Mouse (Mus musculus) embryonic facial prominence, embryonic 10.5 days (tissue): ENCODE data around the gene Rasal1. TPM values are rescaled to one million over a fixed set of nuclear protein-coding genes. Genes with fewer than 3 reads are reported as not detected.

Experiments used
- DNase-seq: peaks from one replicate; pipeline ENCODE4 v3.0.0-alpha.2; 2017; ENCODE audit warnings: low spot score
- H3K27ac ChIP-seq: fragments of 300-500 bp; sonication (generic); replicated peaks from 2 replicates; pipeline ENCODE4 v1.5.1; 2016; ENCODE audit warnings: mild to moderate bottlenecking
- H3K27me3 ChIP-seq: fragments of 300-500 bp; sonication (generic); replicated peaks from 2 replicates; pipeline ENCODE4 v1.6.1; 2016; ENCODE audit warnings: low read depth, mild to moderate bottlenecking; ENCODE audit not compliant: poor library complexity, severe bottlenecking
- H3K36me3 ChIP-seq: fragments of 300-500 bp; sonication (generic); replicated peaks from 2 replicates; pipeline ENCODE4 v1.6.1; 2016; ENCODE audit warnings: mild to moderate bottlenecking, moderate library complexity
- H3K4me1 ChIP-seq: fragments of 300-500 bp; sonication (generic); 2 replicates; pipeline ENCODE4 v1.6.1; 2016
- H3K4me3 ChIP-seq: fragments of 300-500 bp; sonication (generic); 2 replicates; pipeline ENCODE4 v1.5.1; 2016; ENCODE audit warnings: mild to moderate bottlenecking, moderate library complexity
- H3K9me3 ChIP-seq: fragments of 300-500 bp; sonication (generic); 2 replicates; pipeline ENCODE4 v1.6.1; 2016; ENCODE audit warnings: mild to moderate bottlenecking
- WGBS: fragments of 180-500 bp; shearing (Covaris S2); methylation state at CpG from one replicate; pipeline ENCODE4 v1.1.7; 2016; 5-methylcytosine and 5-hydroxymethylcytosine counted together
- polyA plus RNA-seq: library from polyadenylated mRNA; unstranded; fragments of >200 nt; fragmentation: Nextera tagmentation; extraction: Ambion mirVana; gene quantifications from 2 replicates; pipeline ENCODE4 v1.2.1, GENCODE M21; 2016

Rasal1 gene
- 0.07 and 0.14 TPM in 2 replicates for polyA plus RNA-seq

DNA sequence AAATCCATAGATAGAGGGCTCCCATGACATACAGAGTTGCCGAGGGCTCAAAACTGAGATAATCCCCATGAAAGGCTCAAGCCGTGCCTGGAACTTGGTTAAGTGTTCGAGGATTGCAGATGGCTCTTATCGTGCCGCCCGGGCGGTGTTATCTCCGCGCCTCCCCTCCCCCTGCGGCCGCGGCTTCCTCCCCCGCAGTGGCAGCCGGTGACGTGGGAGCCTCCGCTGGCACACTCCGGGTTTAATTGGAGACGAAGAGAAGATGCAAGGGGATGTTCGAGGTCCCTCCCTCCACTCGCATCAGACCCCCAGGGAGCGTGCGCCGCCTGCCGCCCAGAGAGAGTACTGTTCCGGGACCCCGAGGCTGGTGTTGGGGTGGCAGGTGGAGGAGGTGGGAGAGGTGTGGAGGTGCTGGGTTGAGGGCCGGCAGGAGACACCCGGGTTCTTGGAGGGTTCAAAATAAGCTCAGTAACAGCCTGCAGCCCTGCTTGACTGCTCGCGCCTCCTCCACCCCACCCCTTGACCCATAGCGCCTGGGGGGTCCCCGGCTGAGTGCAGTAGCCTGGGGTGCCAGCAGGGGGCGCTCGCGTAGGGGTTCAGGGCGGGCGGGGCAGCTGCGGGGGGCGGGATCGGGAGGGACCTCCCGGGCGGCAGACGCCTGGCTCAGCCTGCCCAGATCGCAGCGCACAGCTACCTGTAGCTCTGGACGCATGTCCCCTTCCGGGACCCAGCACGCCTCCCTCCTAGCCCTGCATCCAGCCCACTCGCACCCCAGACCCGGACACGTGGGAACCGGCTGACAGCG is at the start of gene Rasal1:
TSS of gene Rasal1 (plus strand) at position 244 of the 805 bp plus-strand sequence.
- H3K9me3 ChIP-seq, result no peaks in the 10 kb centered on the region
- peak; percentile 66 for DNase-seq
- H3K27me3 ChIP-seq, result peaks cover 73% of the 10 kb centered on the region
- WGBS, result 1% methylated on average over 53 of the region's 53 CpGs
- H3K4me3 ChIP-seq, result peak within 1 kb of the TSS; percentile 45
- no peaks in the 10 kb centered on the region for H3K36me3 ChIP-seq
- H3K27ac ChIP-seq, result no peak within 1 kb of the TSS
- peaks cover 17% of the 10 kb centered on the region for H3K4me1 ChIP-seq

DNA sequence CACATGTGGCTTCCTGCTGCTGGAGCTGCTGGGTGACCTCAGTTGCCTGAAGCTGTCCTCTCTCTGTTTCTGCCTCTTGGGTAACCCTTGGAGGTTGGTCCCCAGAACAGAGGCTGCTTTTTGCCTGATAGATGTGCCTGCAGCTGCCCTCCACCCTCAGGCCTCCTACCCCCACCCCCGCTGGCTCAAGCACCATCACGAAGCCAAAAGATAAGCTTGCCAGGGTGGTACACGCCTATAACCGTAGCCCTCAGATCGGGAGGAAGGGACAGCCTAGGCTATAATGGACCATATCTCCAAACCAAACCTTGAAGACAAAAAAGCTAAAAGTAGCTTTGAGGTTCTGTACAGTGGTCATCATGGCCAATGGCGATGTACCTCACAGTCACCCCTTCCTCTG is 49.0 kb upstream of the Rasal1 start:
- no peaks in the 10 kb centered on the region for H3K27me3 ChIP-seq
- whole genome bisulfite sequencing, result 92% methylated on average over 6 of the region's 6 CpGs
- H3K4me1 ChIP-seq, result peaks cover 7% of the 10 kb centered on the region
- no peak overlapping the region for H3K4me3 ChIP-seq
- H3K9me3 ChIP-seq, result no peaks in the 10 kb centered on the region
- no peak for DNase-seq
- H3K27ac ChIP-seq, result no peak overlapping the region
- no peaks in the 10 kb centered on the region for H3K36me3 ChIP-seq

DNA sequence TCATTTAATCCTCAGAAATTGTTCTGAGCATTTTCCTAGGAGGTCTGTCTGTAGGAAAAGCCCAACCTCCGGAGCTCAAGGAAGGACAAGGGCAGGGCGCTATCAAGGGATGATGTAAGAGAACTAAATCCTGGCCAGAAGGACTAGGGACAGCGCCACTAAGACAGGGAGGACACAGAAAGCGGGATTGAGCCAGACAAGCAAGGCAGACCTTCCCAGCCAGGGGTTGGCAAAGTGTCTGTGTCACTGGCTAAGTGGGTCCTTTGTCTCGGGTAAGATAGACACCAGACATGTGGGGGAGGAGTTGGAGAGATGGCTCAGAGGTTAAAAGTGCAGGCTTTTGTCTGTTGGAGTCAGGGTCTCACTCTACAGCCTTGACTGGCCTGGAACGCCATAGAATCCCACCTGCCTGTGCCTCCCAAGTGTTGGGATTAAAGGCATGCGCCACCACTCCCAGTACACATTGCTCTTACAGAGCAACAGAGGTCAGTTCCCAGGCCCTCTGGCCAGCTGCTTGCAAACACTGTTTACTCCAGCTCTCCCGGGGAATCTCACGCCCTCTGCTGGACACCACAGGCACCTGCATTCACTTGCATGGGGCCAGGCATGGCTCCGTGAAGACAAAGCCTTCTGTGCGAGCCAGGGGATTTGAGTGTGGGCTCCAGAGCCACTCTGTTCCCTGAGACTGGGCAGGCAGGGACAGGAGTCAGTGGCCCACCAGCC is 47.5 kb upstream of the Rasal1 start:
- WGBS, result 61% methylated on average over 11 of the region's 11 CpGs
- H3K27me3 ChIP-seq, result no peaks in the 10 kb centered on the region
- no peaks in the 10 kb centered on the region for H3K9me3 ChIP-seq
- no peak overlapping the region for H3K4me3 ChIP-seq
- DNase-seq, result peak; percentile 61
- peak overlapping the region; percentile 48 for H3K27ac ChIP-seq
- H3K36me3 ChIP-seq, result no peaks in the 10 kb centered on the region
- H3K4me1 ChIP-seq, result peaks cover 15% of the 10 kb centered on the region

DNA sequence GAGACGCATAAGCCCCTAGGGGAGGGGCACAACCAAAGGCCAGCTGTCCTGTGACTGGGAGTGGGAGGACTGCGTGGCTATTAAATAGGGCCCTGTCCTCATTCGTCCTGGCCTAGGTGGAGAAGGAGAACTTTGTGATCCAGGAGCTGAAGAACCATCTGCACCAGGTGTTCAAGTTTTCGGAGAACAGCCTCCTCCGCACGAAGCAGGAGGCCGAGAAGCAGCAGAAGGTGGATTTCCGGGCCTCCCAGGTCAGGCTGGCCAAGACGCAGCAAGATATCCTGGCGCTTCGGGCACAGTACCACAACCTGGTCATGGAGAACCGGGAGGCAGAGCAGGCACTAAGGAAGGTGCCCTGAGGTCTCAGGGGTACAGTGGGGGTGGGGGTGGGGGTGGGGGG is 46.4 kb upstream of the Rasal1 start:
- peaks cover 15% of the 10 kb centered on the region for H3K4me1 ChIP-seq
- DNase-seq, result no peak
- H3K27ac ChIP-seq, result no peak overlapping the region
- H3K27me3 ChIP-seq, result no peaks in the 10 kb centered on the region
- no peaks in the 10 kb centered on the region for H3K9me3 ChIP-seq
- H3K36me3 ChIP-seq, result no peaks in the 10 kb centered on the region; the same call in 1 of the 2 replicates
- WGBS, result 88% methylated on average over 12 of the region's 12 CpGs
- no peak overlapping the region for H3K4me3 ChIP-seq

DNA sequence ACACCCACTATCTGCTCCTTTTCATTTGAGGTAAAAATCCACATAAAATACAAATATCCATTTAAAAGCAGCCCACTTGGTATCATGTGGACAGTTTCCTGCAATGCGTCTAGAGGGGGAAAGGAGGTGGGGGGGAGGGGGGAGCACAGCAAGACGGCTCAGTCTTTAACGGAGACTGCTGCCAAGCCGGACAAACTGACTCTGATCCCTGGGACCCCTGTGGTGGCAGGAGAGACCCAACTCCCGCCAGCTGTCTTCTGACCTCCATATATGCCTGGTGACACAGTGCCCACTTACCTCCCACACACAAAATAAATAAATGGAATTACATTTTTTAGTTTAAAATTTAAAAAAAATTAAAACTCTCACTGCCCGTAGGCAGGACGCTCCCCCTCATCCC is 45.1 kb upstream of the Rasal1 start:
- 67% methylated on average over 7 of the region's 7 CpGs for WGBS
- Histone ChIP-seq H3K9me3 (no peaks in the 10 kb centered on the region), H3K36me3 (peaks cover 7% of the 10 kb centered on the region), H3K4me1 (peaks cover 15% of the 10 kb centered on the region), H3K4me3 (no peak overlapping the region), H3K27ac (no peak overlapping the region), H3K27me3 (no peaks in the 10 kb centered on the region)
- no peak for DNase-seq

DNA sequence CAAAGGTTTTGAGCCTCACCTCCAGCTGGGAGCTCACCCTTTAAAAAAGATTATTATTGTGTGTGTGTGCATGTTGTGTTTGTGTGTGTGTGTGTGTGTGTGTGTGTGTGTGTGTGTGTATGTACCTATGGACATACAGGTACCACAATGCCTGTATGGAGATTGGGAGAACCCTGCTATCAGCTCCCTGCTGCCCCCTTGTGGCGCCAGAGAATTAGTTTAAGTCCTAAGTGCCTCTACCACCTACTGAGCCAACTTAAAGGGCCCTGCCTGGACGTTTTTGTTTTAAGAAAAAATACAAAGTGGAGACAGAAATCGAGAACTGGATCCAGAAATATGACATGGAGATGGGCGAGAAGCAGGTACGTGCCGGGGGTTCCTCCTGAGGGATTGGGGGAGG is 43.8 kb upstream of the Rasal1 start:
- H3K4me1 ChIP-seq, result peaks cover 15% of the 10 kb centered on the region
- peak; percentile 89 for DNase-seq
- peaks cover 20% of the 10 kb centered on the region for H3K36me3 ChIP-seq
- peak overlapping the region; percentile 56 for H3K4me3 ChIP-seq
- peak overlapping the region; percentile 71 for H3K27ac ChIP-seq
- H3K27me3 ChIP-seq, result no peaks in the 10 kb centered on the region
- 2% methylated on average over 6 of the region's 6 CpGs for WGBS
- H3K9me3 ChIP-seq, result no peaks in the 10 kb centered on the region

DNA sequence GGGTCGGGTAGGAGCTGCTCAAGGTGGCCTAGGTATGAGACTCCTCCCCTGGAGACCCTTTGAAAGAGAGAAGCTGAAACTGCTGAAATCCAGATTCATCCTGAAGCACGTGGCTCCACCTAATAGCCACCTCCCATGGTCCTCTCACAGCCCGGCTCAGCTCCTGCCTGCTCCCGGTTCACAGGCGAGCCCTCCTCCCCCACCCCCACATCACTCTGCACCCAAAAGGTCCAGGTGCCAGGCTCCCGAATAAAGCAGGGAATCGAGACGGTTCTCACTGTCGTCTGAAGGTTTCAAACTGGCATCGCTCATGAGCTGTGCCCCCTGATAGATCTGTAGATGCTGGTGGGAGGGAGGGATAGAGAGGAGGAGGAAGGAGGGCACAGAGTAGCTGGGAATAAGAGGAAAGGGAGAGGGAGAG is 43.4 kb upstream of the Rasal1 start:
- peaks cover 15% of the 10 kb centered on the region for H3K4me1 ChIP-seq
- WGBS, result 5% methylated on average over 10 of the region's 10 CpGs
- DNase-seq, result no peak
- H3K36me3 ChIP-seq, result peaks cover 24% of the 10 kb centered on the region
- peak overlapping the region; percentile 71 for H3K27ac ChIP-seq
- H3K9me3 ChIP-seq, result no peaks in the 10 kb centered on the region
- no peaks in the 10 kb centered on the region for H3K27me3 ChIP-seq
- H3K4me3 ChIP-seq, result peak overlapping the region; percentile 56

DNA sequence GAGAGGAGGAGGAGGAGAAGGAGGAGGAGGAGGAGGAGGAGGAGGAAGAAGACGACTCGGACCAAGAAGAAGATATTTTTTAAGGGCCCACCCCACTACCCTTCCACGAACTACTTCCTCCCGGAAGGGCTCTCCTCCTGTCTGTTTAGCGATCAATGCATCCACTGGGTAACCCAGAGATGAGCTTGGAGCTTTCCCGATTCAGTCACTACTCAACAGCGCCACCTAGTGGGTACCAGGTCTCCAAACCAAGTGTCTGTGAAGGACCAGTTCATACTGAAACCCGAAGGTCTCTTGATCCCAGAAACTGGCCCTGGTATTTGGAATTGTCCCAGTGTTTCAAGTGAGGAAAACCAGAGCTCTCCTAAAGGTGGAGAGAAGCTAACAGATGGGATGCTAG is 42.9 kb upstream of the Rasal1 start:
- Histone ChIP-seq H3K27me3 (no peaks in the 10 kb centered on the region), H3K36me3 (peaks cover 24% of the 10 kb centered on the region), H3K9me3 (no peaks in the 10 kb centered on the region), H3K4me1 (peaks cover 15% of the 10 kb centered on the region), H3K27ac (peak overlapping the region; percentile 71), H3K4me3 (peak overlapping the region; percentile 56)
- DNase-seq, result peak; percentile 92
- 4% methylated on average over 8 of the region's 8 CpGs for WGBS

DNA sequence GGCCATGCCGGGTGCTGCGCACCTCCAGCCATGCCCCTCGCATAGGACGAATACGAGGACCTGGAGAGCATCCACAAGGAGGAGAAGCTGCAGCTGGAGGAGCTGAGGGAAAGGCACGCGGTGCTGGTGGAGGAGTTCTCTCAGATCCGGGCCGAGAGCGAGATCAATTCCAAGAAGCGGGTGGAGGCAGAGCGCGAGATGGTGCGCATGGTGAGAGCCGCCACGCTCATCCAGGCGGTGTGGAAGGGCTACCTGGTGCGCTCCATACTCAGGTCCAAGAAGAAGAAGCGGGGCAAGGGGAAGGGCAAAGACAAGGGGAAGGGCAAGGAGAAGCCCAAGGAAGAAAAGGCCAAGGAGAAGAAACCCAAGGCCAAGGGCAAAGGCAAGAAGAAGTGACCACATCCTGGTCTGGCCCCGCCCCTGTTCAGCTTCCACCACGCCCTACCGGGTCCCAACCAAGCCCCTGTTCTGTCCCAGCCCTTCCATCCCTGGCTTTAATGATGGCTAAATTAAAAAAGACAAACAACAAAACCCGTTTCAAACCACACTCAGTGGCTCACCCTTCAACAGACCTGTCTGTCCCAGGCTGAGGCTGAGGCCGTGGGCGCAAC is 41.9 kb upstream of the Rasal1 start:
- Histone ChIP-seq H3K4me1 (peaks cover 18% of the 10 kb centered on the region), H3K27me3 (no peaks in the 10 kb centered on the region), H3K4me3 (no peak overlapping the region), H3K27ac (no peak overlapping the region), H3K36me3 (peaks cover 27% of the 10 kb centered on the region), H3K9me3 (no peaks in the 10 kb centered on the region)
- 69% methylated on average over 25 of the region's 25 CpGs for WGBS
- DNase-seq, result no peak

DNA sequence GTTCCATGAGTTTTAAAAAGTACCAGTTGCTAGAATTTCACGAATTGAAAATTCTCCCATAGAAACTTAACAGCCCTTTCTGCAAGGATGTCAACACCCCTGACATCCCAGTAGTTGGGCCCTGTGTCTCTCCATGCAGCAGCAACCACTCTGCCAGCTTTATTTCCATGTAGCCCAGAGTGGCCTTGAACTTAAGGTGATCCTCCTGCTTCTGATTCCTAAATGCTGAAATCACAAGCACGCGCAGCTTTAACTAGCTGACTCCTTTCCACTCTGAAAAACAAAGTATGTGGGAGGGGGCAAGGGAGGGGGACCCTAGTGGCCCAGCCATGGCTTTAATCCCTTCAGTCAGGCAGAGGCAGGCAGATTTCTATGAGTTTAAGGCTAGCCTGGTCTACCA is 41.3 kb upstream of the Rasal1 start:
- no peaks in the 10 kb centered on the region for H3K27me3 ChIP-seq
- WGBS, result 82% methylated on average over 3 of the region's 3 CpGs
- peaks cover 22% of the 10 kb centered on the region for H3K4me1 ChIP-seq
- DNase-seq, result no peak
- H3K4me3 ChIP-seq, result no peak overlapping the region
- H3K9me3 ChIP-seq, result no peaks in the 10 kb centered on the region
- H3K27ac ChIP-seq, result no peak overlapping the region
- H3K36me3 ChIP-seq, result peaks cover 27% of the 10 kb centered on the region

DNA sequence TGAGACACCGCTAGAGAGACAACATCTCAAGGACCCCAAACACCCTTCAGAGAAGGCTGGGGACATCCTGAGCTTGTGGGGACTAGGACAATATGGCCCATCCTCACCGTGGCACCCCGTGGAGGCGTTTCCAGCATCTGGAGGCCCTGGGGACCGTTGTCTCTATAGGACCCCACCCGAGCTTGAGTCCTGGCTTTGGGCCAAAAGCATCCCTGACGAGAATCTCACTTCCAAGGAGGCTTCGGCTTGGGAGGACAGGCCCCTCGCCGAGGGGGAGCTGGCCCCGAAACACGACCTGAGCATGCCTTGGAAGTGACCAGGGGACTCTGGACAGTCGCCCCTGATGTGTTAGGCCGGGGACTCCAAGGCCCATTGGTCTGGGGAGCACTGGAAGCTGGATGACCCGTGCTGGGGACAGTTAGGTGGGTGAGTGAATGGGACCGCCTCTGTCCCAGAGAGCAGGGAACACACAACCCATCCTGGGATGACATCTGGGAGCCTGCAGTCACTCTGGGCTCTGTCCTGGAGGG is 39.3 kb upstream of the Rasal1 start:
- Histone ChIP-seq H3K4me3 (no peak overlapping the region), H3K4me1 (peaks cover 27% of the 10 kb centered on the region), H3K9me3 (no peaks in the 10 kb centered on the region), H3K36me3 (peaks cover 27% of the 10 kb centered on the region), H3K27me3 (no peaks in the 10 kb centered on the region), H3K27ac (no peak overlapping the region)
- WGBS, result 87% methylated on average over 16 of the region's 16 CpGs
- DNase-seq, result no peak

DNA sequence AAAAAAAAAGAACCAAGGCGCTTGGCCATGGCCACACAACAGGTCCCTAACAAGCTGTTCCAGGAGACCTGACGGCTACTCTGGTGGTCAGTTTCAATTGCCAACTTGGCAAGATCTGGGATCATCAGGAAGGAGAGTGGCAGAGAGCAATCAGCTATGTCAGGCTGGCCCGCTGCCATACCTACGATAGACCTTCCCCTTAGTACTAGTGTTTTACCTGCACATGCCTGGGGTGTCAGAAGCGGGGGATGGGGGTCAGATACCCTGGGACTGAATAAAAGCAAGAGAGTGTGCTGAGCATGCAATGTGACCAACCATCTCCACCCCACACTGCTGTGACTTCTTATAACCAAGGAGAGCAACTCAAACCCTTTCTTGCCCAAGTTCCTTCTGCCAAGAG is 37.7 kb upstream of the Rasal1 start:
- no peak overlapping the region for H3K27ac ChIP-seq
- no peaks in the 10 kb centered on the region for H3K27me3 ChIP-seq
- WGBS, result 92% methylated on average over 5 of the region's 5 CpGs
- DNase-seq, result no peak
- H3K4me3 ChIP-seq, result peak overlapping the region; percentile 78
- peaks cover 5% of the 10 kb centered on the region for H3K9me3 ChIP-seq
- peaks cover 19% of the 10 kb centered on the region for H3K4me1 ChIP-seq
- H3K36me3 ChIP-seq, result peaks cover 40% of the 10 kb centered on the region
